Mouse (Mus musculus) midbrain, embryonic 16.5 days (tissue): ENCODE measurements around the gene Spesp1. TPM values are rescaled to one million over a fixed set of nuclear protein-coding genes. Genes with fewer than 3 reads are reported as not detected.
A peak's percentile ranks its signal among the peaks of the same experiment; 100 is the strongest.

Source experiments
- ATAC-seq: fragments of 200-750 bp; cut with Nextera tagmentation; 2 replicates; pipeline ENCODE4 v1.8.0; 2017; ENCODE audit warnings: moderate TSS enrichment
- H3K27ac ChIP-seq: fragments of 300-500 bp; sonication (generic); 2 replicates; pipeline ENCODE4 v1.5.1; 2014; ENCODE audit warnings: mild to moderate bottlenecking, low read length, mixed read lengths
- H3K27me3 ChIP-seq: fragments of 300-500 bp; sonication (generic); 2 replicates; pipeline ENCODE4 v1.6.1; 2014; ENCODE audit warnings: low read depth, low read length, mixed read lengths; ENCODE audit not compliant: control insufficient read depth, insufficient read depth
- H3K36me3 ChIP-seq: fragments of 300-500 bp; sonication (generic); 2 replicates; pipeline ENCODE4 v1.6.1; 2014; ENCODE audit warnings: mild to moderate bottlenecking, low read length, moderate library complexity, mixed read lengths; ENCODE audit not compliant: control insufficient read depth, insufficient read depth
- H3K4me1 ChIP-seq: fragments of 300-500 bp; sonication (generic); 2 replicates; pipeline ENCODE4 v1.6.1; 2014; ENCODE audit warnings: mild to moderate bottlenecking, low read length, mixed read lengths; ENCODE audit not compliant: control insufficient read depth, insufficient read depth
- H3K4me2 ChIP-seq: fragments of 300-500 bp; sonication (generic); 2 replicates; pipeline ENCODE4 v1.6.1; 2014; ENCODE audit warnings: mild to moderate bottlenecking, low read length, mixed read lengths
- H3K4me3 ChIP-seq: fragments of 300-500 bp; sonication (generic); 2 replicates; pipeline ENCODE4 v1.5.1; 2014; ENCODE audit warnings: low read depth, mild to moderate bottlenecking, low read length, moderate library complexity, mixed read lengths
- H3K9ac ChIP-seq: fragments of 300-500 bp; sonication (generic); 2 replicates; pipeline ENCODE4 v1.6.1; 2014; ENCODE audit warnings: low read depth, low read length, mixed read lengths
- H3K9me3 ChIP-seq: fragments of 300-500 bp; sonication (generic); replicated peaks from 2 replicates; pipeline ENCODE4 v1.6.1; 2014; ENCODE audit warnings: mild to moderate bottlenecking, low read length, mixed read lengths; ENCODE audit not compliant: control insufficient read depth, poor library complexity, severe bottlenecking
- WGBS: fragments of 180-500 bp; shearing (Covaris S2); extraction: QIAGEN DNeasy Blood & Tissue Kit; methylation state at CpG from one replicate; pipeline ENCODE4 v1.1.7; 2014; 5-methylcytosine and 5-hydroxymethylcytosine counted together
- polyA plus RNA-seq: library from polyadenylated mRNA; unstranded; fragments of >200 nt; fragmentation: Nextera tagmentation; extraction: Ambion mirVana; gene quantifications from 2 replicates; pipeline ENCODE4 v1.2.1, GENCODE M21; 2015

Gene Spesp1
- polyA plus RNA-seq, 1 experiment from 2014 or later = not detected

DNA sequence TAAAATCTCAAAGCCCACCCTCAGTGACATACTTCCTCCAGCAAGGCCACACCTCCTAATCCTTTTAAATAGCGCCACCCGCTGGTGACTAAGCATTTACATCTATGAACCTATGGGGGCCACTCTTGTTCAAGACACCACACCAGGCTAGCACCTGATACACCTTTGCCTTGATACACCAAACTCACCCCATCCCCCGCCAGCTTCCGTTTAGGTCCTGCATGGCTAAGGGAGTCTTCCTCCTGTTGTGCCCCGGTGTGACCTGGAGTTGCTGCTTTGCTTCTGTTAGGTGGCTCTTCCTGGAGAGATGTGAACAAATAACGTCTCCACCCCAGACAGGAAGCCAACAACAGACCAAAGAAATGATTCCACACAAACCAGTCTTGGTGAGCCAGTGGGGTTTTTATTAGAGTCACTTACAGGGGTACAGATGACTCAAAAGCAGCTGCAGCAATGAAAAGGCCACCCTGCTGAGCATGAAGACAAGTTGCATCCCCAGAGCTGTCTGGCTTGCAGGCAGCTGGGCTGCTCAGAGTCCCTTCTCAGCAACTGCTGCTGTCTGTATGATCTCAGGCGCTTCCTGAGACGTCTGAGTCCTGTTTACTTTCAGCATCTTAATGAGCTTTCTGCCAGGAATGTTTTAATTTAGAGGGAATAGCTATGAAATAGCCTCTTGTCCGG is 26.0 kb downstream of the Spesp1 start:
- H3K27ac ChIP-seq = 0 out of 2 replicates have a peak overlapping the region, but pooled peaks have one; percentile 32
- ATAC-seq = no peak
- WGBS = 58% methylated on average over 9 of the region's 9 CpGs
- H3K4me2 ChIP-seq = no peak overlapping the region
- H3K9ac ChIP-seq = no peak overlapping the region
- no peak overlapping the region for H3K4me3 ChIP-seq
- H3K9me3 ChIP-seq = 0 out of 2 replicates have a peak, but pooled peaks cover 2% of the 10 kb centered on the region
- H3K4me1 ChIP-seq = peaks cover 9% of the 10 kb centered on the region; the same call in 1 of the 2 replicates
- no peaks in the 10 kb centered on the region for H3K36me3 ChIP-seq
- no peaks in the 10 kb centered on the region for H3K27me3 ChIP-seq

DNA sequence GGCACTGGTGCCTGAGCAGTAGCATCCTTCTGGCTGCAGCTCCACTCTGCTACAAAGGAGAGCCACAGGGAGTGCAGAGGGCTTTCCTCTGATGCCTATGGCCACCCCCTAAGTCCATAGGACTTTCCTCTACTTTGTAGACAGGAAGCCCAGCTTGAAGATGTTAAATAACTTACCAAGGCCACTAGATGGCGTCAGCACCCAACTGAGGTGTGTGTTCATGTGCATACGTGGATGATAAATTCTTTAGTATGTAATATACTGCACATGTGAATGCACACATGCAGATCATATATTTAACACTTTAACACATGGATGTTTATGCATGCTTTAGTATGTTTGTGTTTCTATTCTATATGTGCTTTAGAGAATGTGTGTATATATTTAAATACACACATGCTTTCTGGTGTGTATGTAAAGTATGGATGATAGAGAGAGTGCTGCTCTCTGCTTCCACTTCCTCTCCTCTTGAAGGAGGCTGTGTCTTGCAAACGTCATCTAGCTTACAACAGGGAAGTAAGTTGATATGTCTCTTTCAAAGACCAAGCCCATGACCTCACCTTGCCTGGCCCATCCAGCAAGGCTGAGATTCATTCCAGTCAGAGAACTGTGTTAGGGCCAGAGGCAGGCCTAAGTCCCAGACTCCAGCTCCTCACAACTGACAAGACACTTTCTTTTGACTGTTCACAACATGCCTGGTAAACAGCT is 28.1 kb downstream of the Spesp1 start:
- ATAC-seq = no peak
- WGBS = 24% methylated on average over 3 of the region's 3 CpGs

DNA sequence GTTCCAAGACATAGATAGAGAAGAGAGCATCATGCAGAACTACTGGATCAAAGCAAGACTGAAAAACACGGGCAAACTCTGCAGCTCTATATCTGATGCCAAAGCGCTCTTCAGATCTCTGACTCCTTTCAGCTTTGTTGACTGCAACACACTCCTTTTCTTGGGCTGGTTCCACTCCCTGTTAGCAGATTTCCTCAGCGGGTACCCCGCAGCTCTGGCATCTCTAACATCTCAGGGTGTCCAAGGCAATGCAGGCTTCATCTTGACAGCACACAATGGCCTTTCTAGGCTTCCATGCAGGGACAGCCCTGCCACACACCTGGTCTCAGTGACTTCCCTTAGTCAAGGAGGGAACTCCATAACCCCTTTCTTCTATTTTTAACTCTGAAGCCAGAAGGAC is 31.7 kb downstream of the Spesp1 start:
- peaks cover 3% of the 10 kb centered on the region; the same call in 1 of the 2 replicates for H3K4me1 ChIP-seq
- no peak overlapping the region for H3K9ac ChIP-seq
- 90% methylated on average over 4 of the region's 4 CpGs for WGBS
- H3K27ac ChIP-seq = no peak overlapping the region
- no peak overlapping the region for H3K4me2 ChIP-seq
- no peaks in the 10 kb centered on the region for H3K9me3 ChIP-seq
- H3K27me3 ChIP-seq = no peaks in the 10 kb centered on the region
- H3K4me3 ChIP-seq = no peak overlapping the region
- H3K36me3 ChIP-seq = no peaks in the 10 kb centered on the region
- ATAC-seq = no peak

More for the DNA sequence above, 28.1 kb downstream of the Spesp1 start:
- no peaks in the 10 kb centered on the region for H3K27me3 ChIP-seq
- H3K4me1 ChIP-seq = peaks cover 9% of the 10 kb centered on the region; the same call in 1 of the 2 replicates
- no peak overlapping the region for H3K4me2 ChIP-seq
- no peaks in the 10 kb centered on the region for H3K36me3 ChIP-seq
- H3K4me3 ChIP-seq = no peak overlapping the region
- 0 out of 2 replicates have a peak, but pooled peaks cover under 1% of the 10 kb centered on the region for H3K9me3 ChIP-seq
- H3K9ac ChIP-seq = no peak overlapping the region
- no peak overlapping the region for H3K27ac ChIP-seq

DNA sequence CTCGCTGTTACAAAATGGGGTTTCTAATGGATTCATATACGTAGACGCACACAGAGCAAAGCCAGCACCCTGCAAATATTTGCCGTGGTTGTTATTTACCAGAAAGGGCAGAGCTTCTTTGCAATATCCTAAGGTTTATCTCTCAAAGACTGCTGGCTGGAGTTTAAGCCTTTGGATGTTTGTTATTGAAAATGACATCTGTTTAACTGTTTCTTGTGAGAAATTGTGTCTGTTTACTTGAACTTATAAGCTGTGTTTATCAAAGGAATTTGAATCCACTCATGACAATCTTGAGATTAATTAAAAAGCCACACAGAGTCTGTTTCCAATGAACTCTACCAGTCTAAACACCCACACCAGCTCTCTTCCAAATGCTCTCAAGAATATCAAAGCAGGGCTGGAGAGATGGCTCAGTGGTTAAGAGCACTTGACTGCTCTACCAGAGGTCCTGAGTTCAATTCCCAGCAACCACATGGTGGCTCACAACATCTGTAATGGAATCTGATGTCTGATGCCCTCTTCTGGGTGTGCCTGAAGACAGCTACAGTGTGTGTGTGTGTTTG is 35.5 kb downstream of the Spesp1 start:
- Histone ChIP-seq H3K36me3 (no peaks in the 10 kb centered on the region), H3K9me3 (no peaks in the 10 kb centered on the region), H3K9ac (no peak overlapping the region), H3K27me3 (no peaks in the 10 kb centered on the region), H3K4me1 (peaks cover 6% of the 10 kb centered on the region), H3K4me2 (no peak overlapping the region), H3K27ac (peak overlapping the region; percentile 60), H3K4me3 (no peak overlapping the region)
- 54% methylated on average over 4 of the region's 4 CpGs for WGBS
- no peak; the same call in 1 of the 2 replicates for ATAC-seq

DNA sequence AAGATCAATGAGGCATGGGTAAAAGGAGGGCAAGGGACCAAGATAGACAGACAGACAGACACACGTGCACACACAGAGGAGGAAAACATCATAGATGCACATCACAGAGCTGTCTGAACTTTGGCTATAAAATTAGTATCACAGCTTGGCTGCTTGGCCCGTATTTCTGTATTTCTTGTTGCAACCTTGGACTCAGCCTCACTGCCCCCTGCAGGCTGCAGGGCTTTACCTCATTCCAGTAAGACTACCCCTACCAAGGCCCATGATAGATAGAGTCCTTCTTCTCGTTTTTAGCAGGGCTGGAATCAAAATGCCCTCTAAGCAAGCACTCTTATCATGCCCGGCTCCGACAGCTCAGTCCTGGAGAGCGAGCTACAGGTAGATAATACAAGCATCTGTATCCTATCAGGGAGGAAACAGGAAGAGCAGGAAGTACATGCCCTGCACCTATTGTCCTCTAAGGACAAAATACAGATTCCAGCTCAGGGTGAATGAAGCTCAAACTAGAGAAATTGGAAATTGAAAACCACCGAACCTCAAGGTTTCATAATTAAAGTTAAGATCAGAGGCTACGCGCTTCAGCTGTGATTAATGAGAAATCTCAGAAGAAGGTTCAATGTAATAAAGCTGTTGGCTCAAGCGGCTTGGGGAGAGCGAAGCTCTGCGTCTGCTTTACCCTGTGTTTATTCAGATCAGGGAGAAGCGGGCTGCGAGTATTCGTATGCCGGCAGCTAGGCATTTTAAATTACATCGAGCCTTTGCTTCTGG is 36.2 kb downstream of the Spesp1 start:
- no peaks in the 10 kb centered on the region for H3K9me3 ChIP-seq
- H3K4me1 ChIP-seq = peaks cover 6% of the 10 kb centered on the region
- no peaks in the 10 kb centered on the region for H3K27me3 ChIP-seq
- 52% methylated on average over 17 of the region's 17 CpGs for WGBS
- ATAC-seq = peak; percentile 57; the same call in 1 of the 2 replicates
- no peaks in the 10 kb centered on the region for H3K36me3 ChIP-seq
- H3K4me2 ChIP-seq = no peak overlapping the region
- H3K4me3 ChIP-seq = no peak overlapping the region
- peak overlapping the region; percentile 60 for H3K27ac ChIP-seq
- H3K9ac ChIP-seq = no peak overlapping the region

DNA sequence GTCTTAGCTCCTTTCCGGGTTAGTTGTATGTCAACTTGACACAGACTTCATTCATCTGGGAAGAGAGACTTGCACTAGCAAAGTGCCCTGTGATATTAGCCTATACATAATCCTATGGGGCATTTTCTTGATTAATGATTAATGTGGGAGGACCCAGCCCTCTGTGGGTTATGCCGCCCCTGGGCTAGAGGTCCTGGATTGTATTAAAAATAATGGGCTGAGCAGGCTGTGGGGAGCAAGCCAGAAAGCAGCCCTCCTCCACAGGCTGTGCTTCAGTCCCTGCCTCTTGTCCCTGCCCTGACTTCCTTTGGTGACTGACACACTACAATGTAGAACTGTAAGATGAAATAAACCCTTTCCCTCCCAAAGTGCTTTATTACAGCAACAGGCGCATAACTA is 37.4 kb downstream of the Spesp1 start:
- Histone ChIP-seq H3K4me3 (no peak overlapping the region), H3K4me1 (peaks cover 6% of the 10 kb centered on the region), H3K4me2 (no peak overlapping the region), H3K27me3 (no peaks in the 10 kb centered on the region), H3K9ac (no peak overlapping the region), H3K36me3 (no peaks in the 10 kb centered on the region), H3K9me3 (no peaks in the 10 kb centered on the region), H3K27ac (no peak overlapping the region)
- 48% methylated on average over 3 of the region's 3 CpGs for WGBS
- peak; percentile 7; the same call in 1 of the 2 replicates for ATAC-seq

DNA sequence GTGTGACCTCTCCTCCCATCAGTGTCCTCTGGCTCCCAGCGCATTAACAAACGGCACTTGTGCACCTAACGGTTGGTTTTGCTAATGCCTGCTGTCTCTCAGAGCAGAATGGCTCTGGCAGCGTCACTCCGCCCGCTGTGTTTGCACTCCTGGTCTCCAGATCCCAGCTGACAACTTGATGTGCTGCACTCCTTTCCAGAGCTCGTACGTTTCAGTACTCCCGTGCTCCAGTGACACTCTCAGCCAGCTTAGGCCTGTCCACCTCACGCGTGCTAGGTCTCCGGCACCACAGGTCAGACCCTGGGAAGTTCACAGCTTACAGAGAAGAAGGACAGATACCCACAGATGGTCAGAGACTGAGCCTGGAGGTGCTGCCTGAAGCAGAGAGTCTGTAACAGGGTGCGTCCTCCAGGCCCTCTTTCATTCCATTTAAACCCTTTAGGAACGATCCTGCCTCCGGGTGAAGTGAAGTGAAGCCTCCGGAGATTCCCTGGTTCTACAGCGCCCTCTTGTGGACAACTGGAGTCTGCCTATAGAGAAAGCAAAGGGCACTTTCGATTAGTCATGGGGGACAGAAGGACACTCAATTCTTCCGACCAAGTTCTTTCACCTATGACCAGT is 37.9 kb downstream of the Spesp1 start:
- no peaks in the 10 kb centered on the region for H3K27me3 ChIP-seq
- H3K4me2 ChIP-seq = peak overlapping the region; percentile 35
- ATAC-seq = peak; percentile 39; the same call in 1 of the 2 replicates
- no peak overlapping the region for H3K27ac ChIP-seq
- no peak overlapping the region for H3K4me3 ChIP-seq
- WGBS = 22% methylated on average over 19 of the region's 19 CpGs
- peaks cover 6% of the 10 kb centered on the region for H3K4me1 ChIP-seq
- H3K9me3 ChIP-seq = no peaks in the 10 kb centered on the region
- no peak overlapping the region for H3K9ac ChIP-seq
- no peaks in the 10 kb centered on the region for H3K36me3 ChIP-seq

DNA sequence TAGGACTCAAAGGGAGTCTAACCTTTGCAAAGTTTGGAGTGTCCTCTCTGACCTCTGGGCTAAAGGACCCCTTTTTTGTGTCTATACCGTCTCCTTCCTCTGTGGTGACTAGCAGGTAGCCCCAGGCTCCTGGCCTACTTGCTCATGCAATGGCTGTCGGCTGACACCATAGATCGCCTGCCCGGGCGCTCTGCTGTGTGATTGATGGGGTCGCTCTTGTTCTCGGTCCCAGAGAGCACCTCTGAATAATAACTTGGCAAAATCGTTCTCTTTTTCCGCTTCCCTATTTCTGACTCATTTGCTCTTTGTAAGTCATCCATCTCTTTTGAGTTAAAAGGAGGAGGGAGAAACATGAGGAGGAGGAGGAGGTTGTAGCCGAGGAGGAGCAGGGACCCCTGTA is 42.0 kb downstream of the Spesp1 start:
- H3K36me3 ChIP-seq = no peaks in the 10 kb centered on the region
- no peaks in the 10 kb centered on the region for H3K9me3 ChIP-seq
- peaks cover 6% of the 10 kb centered on the region for H3K4me1 ChIP-seq
- ATAC-seq = no peak
- no peak overlapping the region for H3K4me2 ChIP-seq
- WGBS = 73% methylated on average over 10 of the region's 10 CpGs
- no peak overlapping the region for H3K4me3 ChIP-seq
- H3K27ac ChIP-seq = no peak overlapping the region
- H3K9ac ChIP-seq = no peak overlapping the region
- no peaks in the 10 kb centered on the region for H3K27me3 ChIP-seq
